Mouse (Mus musculus) hindbrain, embryonic 10.5 days (tissue): ENCODE results near the gene Strbp. TPM values are rescaled to one million over a fixed set of nuclear protein-coding genes. Genes with fewer than 3 reads are reported as not detected.

Experiments used
- polyA plus RNA-seq: library from polyadenylated mRNA; unstranded; fragments of >200 nt; fragmentation: Nextera tagmentation; extraction: Ambion mirVana; gene quantifications from 2 replicates; pipeline ENCODE4 v1.2.1, GENCODE M21; 2016

The Strbp gene
- polyA plus RNA-seq, 1 experiment from 2014 or later, result 54.9 TPM

Other genes starting within 250 kb of the Strbp start
- 1.3 and 1.5 TPM in 2 replicates for gene Gpr21, start 187.5 kb downstream of the Strbp start, polyA plus RNA-seq
- gene Crb2, start 72.4 kb upstream of the Strbp start, polyA plus RNA-seq, result 19.5 and 20.5 TPM in 2 replicates